Mouse (Mus musculus): Measurements from ENCODE around the gene Plcb1. TPM values are rescaled to one million over a fixed set of nuclear protein-coding genes. Genes with fewer than 3 reads are reported as not detected.
A peak's percentile ranks its signal among the peaks of the same experiment; 100 is the strongest.

The Plcb1 gene
- polyA plus RNA-seq, 1 experiment = 66.5 TPM

DNA sequence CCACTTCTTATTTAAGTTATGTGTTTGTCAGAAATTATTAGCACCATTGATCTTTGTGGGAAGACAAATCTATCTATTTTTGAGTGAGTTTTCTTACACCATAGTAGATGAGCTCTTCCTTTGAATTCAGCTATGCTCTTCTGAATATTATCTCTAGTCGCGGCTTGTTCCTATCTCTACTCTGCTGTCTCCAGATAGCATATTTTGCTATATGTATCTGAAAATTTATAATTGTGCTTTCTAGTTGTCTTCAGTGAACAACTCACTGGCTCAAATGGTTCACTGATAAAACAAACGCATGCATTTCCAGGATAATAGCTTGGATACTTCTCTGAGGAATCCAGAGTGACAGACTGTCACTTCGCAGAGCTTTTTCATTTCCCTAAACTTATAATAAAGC lies 375.8 kb downstream of the Plcb1 start:
- H3K27ac ChIP-seq (ENCODE audit: insufficient read depth, low read length) = no peak overlapping the region
- TF ChIP-seq CTCF (IDR thresholded peaks at IDR 0.05; ENCODE audit: extremely low read depth, insufficient read depth, low read length) = no peak
- TF ChIP-seq POLR2A (IDR thresholded peaks at IDR 0.05; ENCODE audit: extremely low read depth, insufficient read depth, low read length) = no peak
- no peaks in the 10 kb centered on the region for H3K4me1 ChIP-seq (ENCODE audit: control insufficient read depth, insufficient read depth, low read length)

DNA sequence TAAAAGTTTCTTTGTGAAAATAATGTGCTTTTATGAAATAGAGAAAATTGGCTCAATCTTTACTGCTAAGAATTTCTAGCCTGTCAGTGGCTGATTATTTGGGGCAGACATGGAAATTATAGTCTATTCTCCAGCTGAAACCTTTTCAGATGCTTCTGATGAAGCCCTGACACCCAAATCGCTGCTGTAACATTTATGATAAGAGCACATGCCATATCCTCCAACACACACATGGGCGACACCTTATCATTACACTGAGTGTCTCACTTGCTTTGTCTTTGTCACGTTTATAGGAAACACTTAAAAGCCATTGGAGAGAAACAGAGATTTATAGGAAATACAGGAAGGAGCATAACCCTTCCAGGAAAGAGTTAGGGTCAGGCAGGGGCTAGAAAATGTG lies 379.6 kb downstream of the Plcb1 start:
- H3K27ac ChIP-seq (ENCODE audit: insufficient read depth, low read length) = no peak overlapping the region
- TF ChIP-seq CTCF (IDR thresholded peaks at IDR 0.05; ENCODE audit: extremely low read depth, insufficient read depth, low read length) (no peak), POLR2A (IDR thresholded peaks at IDR 0.05; ENCODE audit: extremely low read depth, insufficient read depth, low read length) (no peak)
- H3K4me3 ChIP-seq (ENCODE audit: insufficient read depth, low read length) = no peak overlapping the region
- no peaks in the 10 kb centered on the region for H3K4me1 ChIP-seq (ENCODE audit: control insufficient read depth, insufficient read depth, low read length)

More for the DNA sequence above, 375.8 kb downstream of the Plcb1 start:
- H3K4me3 ChIP-seq (ENCODE audit: insufficient read depth, low read length) = no peak overlapping the region

DNA sequence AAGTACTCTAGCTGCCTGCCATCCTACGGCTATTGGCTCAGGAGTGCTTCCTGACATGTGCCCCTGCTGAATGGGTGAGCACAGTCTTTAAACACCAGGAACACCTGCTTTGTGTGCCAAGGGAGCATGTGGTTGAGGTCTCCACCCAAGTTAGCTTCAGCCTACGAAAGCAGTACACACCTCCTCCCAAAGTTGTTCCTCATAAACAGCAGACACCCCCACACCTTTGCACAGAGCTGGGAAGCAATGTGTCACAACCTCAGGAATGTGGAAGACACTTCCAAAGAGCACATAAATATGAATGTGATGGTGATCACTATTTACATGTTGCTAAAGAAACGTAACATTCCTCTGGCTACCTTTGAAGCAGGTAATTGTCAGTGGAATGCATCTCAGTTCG lies 389.7 kb downstream of the Plcb1 start:
- H3K27ac ChIP-seq (ENCODE audit: insufficient read depth, low read length) = no peak overlapping the region
- TF ChIP-seq CTCF (IDR thresholded peaks at IDR 0.05; ENCODE audit: extremely low read depth, insufficient read depth, low read length) = no peak
- no peak for TF ChIP-seq POLR2A (IDR thresholded peaks at IDR 0.05; ENCODE audit: extremely low read depth, insufficient read depth, low read length)
- H3K4me3 ChIP-seq (ENCODE audit: insufficient read depth, low read length) = no peak overlapping the region
- H3K4me1 ChIP-seq (ENCODE audit: control insufficient read depth, insufficient read depth, low read length) = peaks cover 10% of the 10 kb centered on the region

DNA sequence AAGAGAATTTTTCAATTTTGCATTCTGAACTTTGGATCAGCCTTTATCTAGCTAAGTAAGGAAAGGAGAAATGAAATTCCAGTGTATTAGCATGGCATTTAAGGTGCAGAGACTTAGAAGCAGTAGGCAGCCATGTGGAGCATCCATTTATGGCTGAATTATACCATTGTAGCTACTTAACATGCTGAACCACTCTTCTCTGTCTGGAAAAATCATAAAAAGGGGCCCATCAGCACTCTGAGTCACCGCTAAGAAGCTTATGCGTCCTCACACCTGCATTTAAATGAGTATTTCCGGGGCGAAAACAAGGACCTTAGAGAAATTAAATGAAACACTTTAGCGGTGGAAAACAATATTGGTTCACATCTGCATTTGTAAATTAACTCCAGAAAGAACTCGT lies 401.8 kb downstream of the Plcb1 start:
- TF ChIP-seq POLR2A (IDR thresholded peaks at IDR 0.05; ENCODE audit: extremely low read depth, insufficient read depth, low read length) (no peak), CTCF (IDR thresholded peaks at IDR 0.05; ENCODE audit: extremely low read depth, insufficient read depth, low read length) (no peak)
- Histone ChIP-seq H3K4me3 (ENCODE audit: insufficient read depth, low read length) (no peak overlapping the region), H3K27ac (ENCODE audit: insufficient read depth, low read length) (no peak overlapping the region), H3K4me1 (ENCODE audit: control insufficient read depth, insufficient read depth, low read length) (no peaks in the 10 kb centered on the region; the same call in 1 of the 2 replicates)

DNA sequence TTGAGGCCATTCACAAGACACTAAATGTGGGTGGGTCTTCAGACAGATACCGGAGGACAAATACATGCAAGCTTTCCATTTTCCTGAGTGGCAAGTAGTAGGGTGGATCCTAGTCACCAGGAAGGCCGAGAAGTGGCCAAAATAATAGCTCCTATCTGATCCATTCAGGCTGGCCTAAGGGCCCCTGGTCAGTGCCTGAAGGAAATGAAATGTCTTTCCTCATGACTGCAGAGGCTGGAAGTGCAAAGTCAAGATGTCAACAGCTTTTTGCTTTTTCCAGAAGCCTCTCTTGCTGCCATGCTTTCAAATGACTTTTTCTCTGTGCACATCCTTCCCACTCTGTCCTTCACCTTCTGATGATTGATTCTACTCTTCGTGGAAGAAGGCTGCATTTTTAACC lies 415.0 kb downstream of the Plcb1 start:
- H3K4me3 ChIP-seq (ENCODE audit: insufficient read depth, low read length) = no peak overlapping the region
- no peak for TF ChIP-seq CTCF (IDR thresholded peaks at IDR 0.05; ENCODE audit: extremely low read depth, insufficient read depth, low read length)
- TF ChIP-seq POLR2A (IDR thresholded peaks at IDR 0.05; ENCODE audit: extremely low read depth, insufficient read depth, low read length) = no peak
- peaks cover 6% of the 10 kb centered on the region for H3K4me1 ChIP-seq (ENCODE audit: control insufficient read depth, insufficient read depth, low read length)
- H3K27ac ChIP-seq (ENCODE audit: insufficient read depth, low read length) = no peak overlapping the region

DNA sequence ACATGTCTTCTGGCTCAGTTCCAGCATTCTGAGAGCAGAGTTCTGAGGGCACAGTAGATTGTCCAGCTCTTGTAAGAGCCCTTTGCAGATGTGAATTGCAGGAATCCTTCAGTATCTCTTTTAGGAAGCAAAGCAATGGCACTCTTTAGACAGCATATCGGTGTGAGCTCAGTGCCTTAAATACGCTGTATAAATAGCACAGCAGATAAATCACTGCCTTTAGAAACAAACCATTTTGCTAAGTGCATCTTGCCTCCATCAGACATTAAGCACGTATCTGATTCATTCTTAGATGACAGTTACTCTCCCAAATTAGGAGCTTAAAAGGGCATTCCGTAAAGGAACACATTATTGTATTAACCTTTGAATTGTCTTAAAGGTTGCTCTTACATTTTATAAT lies 416.5 kb downstream of the Plcb1 start:
- peaks cover 6% of the 10 kb centered on the region for H3K4me1 ChIP-seq (ENCODE audit: control insufficient read depth, insufficient read depth, low read length)
- TF ChIP-seq POLR2A (IDR thresholded peaks at IDR 0.05; ENCODE audit: extremely low read depth, insufficient read depth, low read length) = no peak
- no peak for TF ChIP-seq CTCF (IDR thresholded peaks at IDR 0.05; ENCODE audit: extremely low read depth, insufficient read depth, low read length)
- H3K4me3 ChIP-seq (ENCODE audit: insufficient read depth, low read length) = no peak overlapping the region
- peak overlapping the region; percentile 9; the same call in 1 of the 2 replicates for H3K27ac ChIP-seq (ENCODE audit: insufficient read depth, low read length)

DNA sequence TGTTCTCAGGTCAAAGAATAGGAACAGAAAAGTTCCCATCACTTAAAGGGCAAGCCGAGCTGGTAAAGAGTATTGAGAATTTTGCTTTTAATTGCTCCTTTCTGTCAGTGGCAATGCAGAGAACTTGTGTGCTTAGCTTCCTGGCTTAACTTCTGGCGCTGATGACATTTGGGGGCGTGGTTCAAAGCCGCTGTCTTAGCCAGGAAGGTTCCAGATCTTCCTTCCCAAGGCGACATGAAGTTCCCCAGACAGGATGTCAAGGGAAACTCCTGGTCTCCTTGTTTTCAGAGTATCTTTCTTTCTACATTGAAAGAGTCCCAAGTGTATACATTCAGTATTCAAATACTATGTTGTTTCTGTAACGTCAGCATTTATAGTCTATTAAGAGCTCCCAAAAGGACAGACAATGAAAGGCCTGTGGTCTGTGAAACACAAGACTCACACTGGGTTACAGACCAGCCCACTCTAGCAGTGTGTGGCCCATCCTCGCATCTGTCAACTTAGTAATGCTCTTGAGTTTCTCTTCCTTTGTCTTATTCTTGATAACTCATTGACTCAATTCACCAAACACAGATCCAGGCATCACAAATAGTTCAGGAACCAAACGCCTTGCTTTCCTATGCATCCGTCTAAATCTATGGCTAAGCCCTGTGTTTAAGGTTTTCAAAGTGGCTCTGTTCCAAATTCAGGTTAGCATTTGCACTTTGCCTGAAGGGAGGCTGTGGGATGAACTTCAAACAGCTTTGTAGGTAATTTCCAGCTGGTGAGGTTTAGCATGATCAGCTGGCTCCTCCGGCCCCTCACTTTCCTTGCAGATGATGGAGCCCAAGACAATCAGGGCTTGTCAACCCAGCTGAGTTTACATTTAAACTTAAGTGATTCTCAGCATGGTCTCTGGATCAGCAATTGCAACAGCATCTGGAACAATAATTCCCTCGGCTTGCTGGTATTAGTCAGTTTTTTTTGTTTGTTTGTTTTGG lies 418.6 kb downstream of the Plcb1 start:
- Histone ChIP-seq H3K4me1 (ENCODE audit: control insufficient read depth, insufficient read depth, low read length) (peaks cover 6% of the 10 kb centered on the region), H3K4me3 (ENCODE audit: insufficient read depth, low read length) (no peak overlapping the region), H3K27ac (ENCODE audit: insufficient read depth, low read length) (no peak overlapping the region)
- no peak for TF ChIP-seq CTCF (IDR thresholded peaks at IDR 0.05; ENCODE audit: extremely low read depth, insufficient read depth, low read length)
- no peak for TF ChIP-seq POLR2A (IDR thresholded peaks at IDR 0.05; ENCODE audit: extremely low read depth, insufficient read depth, low read length)

DNA sequence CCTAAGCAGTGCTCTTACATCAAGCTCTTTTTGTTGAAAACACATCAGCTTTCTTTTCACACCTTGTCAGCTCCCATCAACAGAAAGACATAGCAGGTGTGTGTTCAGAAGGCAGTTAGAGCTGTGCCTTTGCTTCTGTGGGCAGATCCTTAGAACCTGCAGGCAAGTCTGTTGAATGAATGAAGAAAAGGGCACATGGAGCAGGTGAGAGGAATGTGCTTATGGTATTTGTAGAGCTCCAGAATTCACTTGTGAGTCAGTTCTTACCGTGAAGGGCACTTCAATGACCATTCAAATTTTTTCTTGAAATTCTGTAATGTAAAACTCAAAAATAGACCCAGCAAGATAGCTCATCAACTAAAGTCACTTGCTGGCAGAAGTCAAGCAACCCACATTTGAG lies 423.0 kb downstream of the Plcb1 start:
- H3K4me1 ChIP-seq (ENCODE audit: control insufficient read depth, insufficient read depth, low read length) = peaks cover 3% of the 10 kb centered on the region; the same call in 1 of the 2 replicates
- H3K27ac ChIP-seq (ENCODE audit: insufficient read depth, low read length) = no peak overlapping the region
- no peak overlapping the region for H3K4me3 ChIP-seq (ENCODE audit: insufficient read depth, low read length)
- TF ChIP-seq POLR2A (IDR thresholded peaks at IDR 0.05; ENCODE audit: extremely low read depth, insufficient read depth, low read length) (no peak), CTCF (IDR thresholded peaks at IDR 0.05; ENCODE audit: extremely low read depth, insufficient read depth, low read length) (no peak)

DNA sequence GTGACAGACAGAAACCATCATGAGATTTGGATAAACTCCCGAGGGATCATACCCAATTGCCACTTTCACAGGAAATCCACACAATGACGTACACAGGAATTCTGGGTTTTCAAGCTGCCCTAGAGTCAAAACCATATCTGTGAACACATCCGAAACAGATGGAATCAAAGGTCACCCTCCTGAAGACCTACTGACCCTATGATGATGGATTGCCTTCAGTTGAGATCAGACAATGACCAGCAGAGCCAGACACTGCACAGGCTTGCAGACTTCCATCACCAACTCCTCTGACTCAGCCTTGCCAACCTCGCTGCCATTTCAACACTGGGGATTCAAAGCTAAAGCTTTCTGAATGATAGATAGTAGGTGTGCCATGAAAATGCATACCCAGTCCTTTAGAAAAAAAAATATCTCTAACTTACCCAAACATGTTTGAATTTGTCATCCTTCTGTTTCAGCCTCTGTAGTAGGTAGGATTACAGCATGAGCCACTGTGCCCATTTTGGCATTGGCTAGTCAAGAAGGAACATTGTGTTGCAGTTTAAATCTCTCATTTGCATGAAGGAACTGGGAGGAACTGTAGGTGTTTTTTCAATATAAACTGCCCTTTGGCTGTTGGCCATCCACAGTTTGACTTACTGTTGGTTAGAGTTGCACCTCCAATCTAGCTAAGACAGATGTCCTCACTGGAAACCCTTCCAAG lies 429.0 kb downstream of the Plcb1 start:
- no peak overlapping the region for H3K27ac ChIP-seq (ENCODE audit: insufficient read depth, low read length)
- no peak overlapping the region for H3K4me3 ChIP-seq (ENCODE audit: insufficient read depth, low read length)
- H3K4me1 ChIP-seq (ENCODE audit: control insufficient read depth, insufficient read depth, low read length) = peaks cover 10% of the 10 kb centered on the region; the same call in 1 of the 2 replicates
- TF ChIP-seq POLR2A (IDR thresholded peaks at IDR 0.05; ENCODE audit: extremely low read depth, insufficient read depth, low read length) (no peak), CTCF (IDR thresholded peaks at IDR 0.05; ENCODE audit: extremely low read depth, insufficient read depth, low read length) (no peak)
